In genomic region chr13:29855281-29856031, GRCm38 (mm10) we compare ENCODE assay signal across 8 mouse cellular contexts. TPM values are rescaled to one million over a fixed set of nuclear protein-coding genes. Genes with fewer than 3 reads are reported as not detected.
DNase-seq lines count a peak whose midpoint lies in the region; ATAC-seq and TF ChIP-seq lines count a peak whose summit lies in the region.

Gene Cdkal1 (minus strand): TSS chr13:29855674.

- H3K27ac ChIP-seq in forebrain, embryonic 15.5 days (replicated peaks) = peak within 1 kb of the TSS; percentile 85
- peak within 1 kb of the TSS; percentile 88 for H3K27ac ChIP-seq in layer of hippocampus, adult 2 months
- H3K27ac ChIP-seq in lung, embryonic 14.5 days (ENCODE audit: low read depth) = peak within 1 kb of the TSS; percentile 94
- H3K27ac ChIP-seq in olfactory bulb, adult 2 months (ENCODE audit: insufficient read depth, low read depth, low read length) = no peak within 1 kb of the TSS
- H3K27ac ChIP-seq in thymus, adult 2 months (ENCODE audit: control insufficient read depth, insufficient read depth, low read length) = peak within 1 kb of the TSS; percentile 70; the same call in 1 of the 2 replicates

- under 1% methylated on average over 33 of the region's 33 CpGs for WGBS in forebrain, embryonic 15.5 days
- under 1% methylated on average over 33 of the region's 33 CpGs for WGBS in lung, embryonic 14.5 days
- WGBS in olfactory bulb, adult 2 months = under 1% methylated on average over 33 of the region's 33 CpGs
- WGBS in thymus, adult 2 months = under 1% methylated on average over 33 of the region's 33 CpGs

- peak within 1 kb of the TSS; percentile 91 for H3K4me3 ChIP-seq in forebrain, embryonic 15.5 days
- H3K4me3 ChIP-seq in layer of hippocampus, adult 2 months = peak within 1 kb of the TSS; percentile 81
- H3K4me3 ChIP-seq in lung, embryonic 14.5 days (ENCODE audit: low read depth, low read length) = peak within 1 kb of the TSS; percentile 79
- H3K4me3 ChIP-seq in olfactory bulb, adult 2 months (ENCODE audit: insufficient read depth, low read depth, low read length) = peak within 1 kb of the TSS; percentile 59
- H3K4me3 ChIP-seq in thymus, adult 2 months (ENCODE audit: control insufficient read depth, insufficient read depth, low read length) = peak within 1 kb of the TSS; percentile 98

- peak; percentile 90 for DNase-seq in ES-CJ7 (ENCODE audit: low read depth, low spot score)
- DNase-seq in cerebellum, adult 11 months = peak; percentile 80
- DNase-seq in heart, postnatal 36 days = peak; percentile 88 to 89
- DNase-seq in layer of hippocampus, adult 2 months (ENCODE audit: low spot score in 2 of 2) = peak; percentile 79 to 83
- DNase-seq in lung, embryonic 14.5 days = peak; percentile 93
- DNase-seq in thymus, adult 2 months = peak; percentile 77

- intact Hi-C loops in heart, postnatal 36 days (cut with DNase I) = loop anchor here (1.0 to 10.0 kb wide), 3 partner anchors 131 to 689 kb away; partner anchors contain the start of genes E2f3 and Uqcrfs1

- peak within 1 kb of the TSS; percentile 72 for H3K4me2 ChIP-seq in forebrain, embryonic 15.5 days (replicated peaks)
- H3K4me2 ChIP-seq in lung, embryonic 14.5 days = peak within 1 kb of the TSS; percentile 60

- TF ChIP-seq CTCF in layer of hippocampus, adult 2 months (conservative IDR thresholded peaks at IDR 0.05) = no peak
- no peak for TF ChIP-seq CTCF in lung, embryonic 14.5 days (IDR thresholded peaks at IDR 0.05; ENCODE audit: low read depth)
- no peak for TF ChIP-seq CTCF in olfactory bulb, adult 2 months (IDR thresholded peaks at IDR 0.05; ENCODE audit: insufficient read depth, low read depth, low read length)
- TF ChIP-seq CTCF in thymus, adult 2 months (IDR thresholded peaks at IDR 0.05; ENCODE audit: borderline replicate concordance, control insufficient read depth, extremely low read depth, insufficient read depth, low read length, poor library complexity) = no peak

- ATAC-seq in forebrain, embryonic 15.5 days (replicated peaks) = peak; percentile 92
- ATAC-seq in lung, embryonic 14.5 days (ENCODE audit: insufficient read depth) = peak; percentile 87

- H3K27me3 ChIP-seq in forebrain, embryonic 15.5 days = no peaks in the 10 kb centered on the region
- H3K27me3 ChIP-seq in lung, embryonic 14.5 days (ENCODE audit: insufficient read depth, low read length) = no peaks in the 10 kb centered on the region
- H3K27me3 ChIP-seq in thymus, adult 2 months (ENCODE audit: control insufficient read depth, insufficient read depth, low read length) = no peaks in the 10 kb centered on the region

- H3K9ac ChIP-seq in forebrain, embryonic 15.5 days (replicated peaks) = peak within 1 kb of the TSS; percentile 80
- peak within 1 kb of the TSS; percentile 76 for H3K9ac ChIP-seq in lung, embryonic 14.5 days

- peaks cover 3% of the 10 kb centered on the region; the same call in 1 of the 2 replicates for H3K36me3 ChIP-seq in forebrain, embryonic 15.5 days
- H3K36me3 ChIP-seq in lung, embryonic 14.5 days (ENCODE audit: insufficient read depth) = peaks cover 6% of the 10 kb centered on the region; the same call in 1 of the 2 replicates
- no peaks in the 10 kb centered on the region; the same call in 1 of the 2 replicates for H3K36me3 ChIP-seq in thymus, adult 2 months (ENCODE audit: control insufficient read depth, insufficient read depth, low read length)

- no peak for TF ChIP-seq POLR2A in olfactory bulb, adult 2 months (IDR thresholded peaks at IDR 0.05; ENCODE audit: insufficient read depth, low read depth, low read length)
- TF ChIP-seq POLR2A in thymus, adult 2 months (IDR thresholded peaks at IDR 0.05; ENCODE audit: control insufficient read depth, extremely low read depth, insufficient read depth, low read length, poor library complexity) = no peak

- H3K4me1 ChIP-seq in forebrain, embryonic 15.5 days = peaks cover 22% of the 10 kb centered on the region
- H3K4me1 ChIP-seq in lung, embryonic 14.5 days (ENCODE audit: insufficient read depth) = no peaks in the 10 kb centered on the region
- no peaks in the 10 kb centered on the region for H3K4me1 ChIP-seq in olfactory bulb, adult 2 months (ENCODE audit: control insufficient read depth, insufficient read depth, low read length)
- no peaks in the 10 kb centered on the region for H3K4me1 ChIP-seq in thymus, adult 2 months (replicated peaks; ENCODE audit: control insufficient read depth, insufficient read depth, low read length)

- no peaks in the 10 kb centered on the region for H3K9me3 ChIP-seq in forebrain, embryonic 15.5 days
- no peaks in the 10 kb centered on the region for H3K9me3 ChIP-seq in lung, embryonic 14.5 days (ENCODE audit: low read depth, low read length)

RNA-seq across cellular contexts. Expression of gene Cdkal1, which starts in this region (rescaled TPM):
- polyA plus RNA-seq in forebrain, embryonic 15.5 days (2015; fragmentation: Nextera tagmentation; extraction: Ambion mirVana) = 27.8 and 28.0 TPM in 2 replicates
- total RNA-seq in heart, postnatal 36 days (2021) = 10 to 100 TPM; 30.8 to 32.3 TPM
- total RNA-seq in layer of hippocampus, adult 2 months (2021) = 10 to 100 TPM; 29.9 to 31.7 TPM
- polyA plus RNA-seq in lung, embryonic 14.5 days (2014; fragmentation: Nextera tagmentation; extraction: Ambion mirVana) = 35.4 and 38.9 TPM in 2 replicates
- polyA plus RNA-seq in olfactory bulb, adult 2 months (2012; ENCODE audit: insufficient read depth, insufficient read length, low replicate concordance, missing spikeins) = not detected in 2 replicates
- 2.5 and 3.3 TPM in 2 replicates for polyA plus RNA-seq in thymus, adult 2 months (2012; rRNA removed)
